Mouse (Mus musculus) forebrain, embryonic 13.5 days (tissue): ENCODE results near the gene A030003K21Rik. TPM values are rescaled to one million over a fixed set of nuclear protein-coding genes. Genes with fewer than 3 reads are reported as not detected.

ENCODE experiments used
- ATAC-seq: fragments of 200-750 bp; cut with Nextera tagmentation; 2 replicates; pipeline ENCODE4 v1.8.0; 2017
- H3K27ac ChIP-seq: fragments of 300-500 bp; sonication (generic); 2 replicates; pipeline ENCODE4 v1.5.1; 2015; ENCODE audit warnings: inconsistent platforms, mild to moderate bottlenecking, moderate library complexity
- H3K27me3 ChIP-seq: fragments of 300-500 bp; sonication (generic); 2 replicates; pipeline ENCODE4 v1.6.1; 2015; ENCODE audit warnings: mild to moderate bottlenecking, inconsistent platforms
- H3K36me3 ChIP-seq: fragments of 300-500 bp; sonication (generic); 2 replicates; pipeline ENCODE4 v1.6.1; 2015; ENCODE audit warnings: mild to moderate bottlenecking, inconsistent platforms; ENCODE audit not compliant: poor library complexity, severe bottlenecking
- H3K4me1 ChIP-seq: fragments of 300-500 bp; sonication (generic); 2 replicates; pipeline ENCODE4 v1.6.1; 2015; ENCODE audit warnings: inconsistent platforms
- H3K4me2 ChIP-seq: fragments of 300-500 bp; sonication (generic); 2 replicates; pipeline ENCODE4 v1.6.1; 2015; ENCODE audit warnings: inconsistent platforms, mild to moderate bottlenecking, moderate library complexity
- H3K4me3 ChIP-seq: fragments of 300-500 bp; sonication (generic); 2 replicates; pipeline ENCODE4 v1.5.1; 2015; ENCODE audit warnings: mild to moderate bottlenecking, inconsistent platforms
- H3K9ac ChIP-seq: fragments of 300-500 bp; sonication (generic); 2 replicates; pipeline ENCODE4 v1.6.1; 2015; ENCODE audit warnings: mild to moderate bottlenecking, inconsistent platforms
- H3K9me3 ChIP-seq: fragments of 300-500 bp; sonication (generic); replicated peaks from 2 replicates; pipeline ENCODE4 v1.6.1; 2016; ENCODE audit warnings: inconsistent platforms
- WGBS: fragments of 180-500 bp; shearing (Covaris S2); methylation state at CpG from one replicate; pipeline ENCODE4 v1.1.7; 2015; 5-methylcytosine and 5-hydroxymethylcytosine counted together
- polyA plus RNA-seq: library from polyadenylated mRNA; unstranded; fragments of >200 nt; fragmentation: Nextera tagmentation; extraction: Ambion mirVana; gene quantifications from 2 replicates; pipeline ENCODE4 v1.2.1, GENCODE M21; 2015

A030003K21Rik gene
- polyA plus RNA-seq, 1 experiment from 2014 or later, result not detected

DNA sequence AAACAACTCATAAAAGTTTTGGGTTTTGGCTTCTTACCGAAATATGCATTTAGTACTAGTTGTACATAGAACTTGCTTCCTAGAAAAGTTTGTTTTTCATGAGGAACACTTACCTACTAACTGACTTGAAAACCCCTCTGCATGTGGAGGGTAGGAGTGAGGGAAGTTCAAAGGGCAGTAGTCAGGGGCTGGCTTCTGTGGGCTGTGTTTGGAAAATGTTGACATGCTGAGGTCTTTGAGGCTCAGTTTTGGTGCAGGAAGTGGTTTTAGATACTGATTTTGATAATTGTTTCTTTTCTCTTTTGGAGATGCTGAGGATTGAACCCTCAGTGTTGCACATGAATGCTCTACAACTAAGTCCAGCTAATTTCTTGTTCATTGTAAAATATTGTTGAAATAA is 42.6 kb downstream of the A030003K21Rik start:
- H3K9me3 ChIP-seq, result no peaks in the 10 kb centered on the region
- no peak overlapping the region for H3K4me3 ChIP-seq
- H3K9ac ChIP-seq, result no peak overlapping the region
- H3K4me2 ChIP-seq, result no peak overlapping the region
- no peak for ATAC-seq
- 93% methylated on average over 1 of the region's 1 CpGs for WGBS
- H3K27me3 ChIP-seq, result no peaks in the 10 kb centered on the region
- peaks cover 31% of the 10 kb centered on the region; the same call in 1 of the 2 replicates for H3K36me3 ChIP-seq
- H3K4me1 ChIP-seq, result no peaks in the 10 kb centered on the region
- H3K27ac ChIP-seq, result no peak overlapping the region

GRCm38 (mm10) chr1:82893269-82893668 is 49.9 kb downstream of the A030003K21Rik start:
- no peaks in the 10 kb centered on the region for H3K27me3 ChIP-seq
- peaks cover 27% of the 10 kb centered on the region for H3K36me3 ChIP-seq
- ATAC-seq, result no peak
- H3K27ac ChIP-seq, result no peak overlapping the region
- H3K4me1 ChIP-seq, result no peaks in the 10 kb centered on the region
- no peak overlapping the region for H3K4me2 ChIP-seq
- H3K9ac ChIP-seq, result no peak overlapping the region
- no peak overlapping the region for H3K4me3 ChIP-seq
- 96% methylated on average over 7 of the region's 7 CpGs for WGBS
- H3K9me3 ChIP-seq, result no peaks in the 10 kb centered on the region

Other genes starting within 250 kb of the A030003K21Rik start
- 336 and 349 TPM in 2 replicates for gene Mff, start 218.5 kb downstream of the A030003K21Rik start, polyA plus RNA-seq
- 0.20 and 0.36 TPM in 2 replicates for gene Tm4sf20, start 174.9 kb downstream of the A030003K21Rik start, polyA plus RNA-seq
- not detected in 2 replicates for gene Gm47791, start 172.1 kb downstream of the A030003K21Rik start, polyA plus RNA-seq
- gene Agfg1, start 103.9 kb downstream of the A030003K21Rik start, polyA plus RNA-seq, result 28.6 and 31.7 TPM in 2 replicates
- not detected in 2 replicates for gene A030005L19Rik, start 30.1 kb downstream of the A030003K21Rik start, polyA plus RNA-seq
- not detected in 2 replicates for gene A030014E15Rik, start 18.5 kb downstream of the A030003K21Rik start, polyA plus RNA-seq
- not detected in 2 replicates for gene Gm6217, start 12.0 kb downstream of the A030003K21Rik start, polyA plus RNA-seq
- not detected in 2 replicates for gene Gm7544, start 12.6 kb upstream of the A030003K21Rik start, polyA plus RNA-seq
- not detected in 2 replicates for gene Gm47955, start 16.9 kb upstream of the A030003K21Rik start, polyA plus RNA-seq
- not detected in 2 replicates for gene Gm47959, start 57.2 kb upstream of the A030003K21Rik start, polyA plus RNA-seq
- gene Slc19a3, start 95.1 kb upstream of the A030003K21Rik start, polyA plus RNA-seq, result 0.35 and 0.59 TPM in 2 replicates
- gene Krtap28-10, start 99.1 kb upstream of the A030003K21Rik start, polyA plus RNA-seq, result not detected in 2 replicates
- not detected in 2 replicates for gene Gm47969, start 101.5 kb upstream of the A030003K21Rik start, polyA plus RNA-seq
- gene A030005K14Rik, start 116.0 kb upstream of the A030003K21Rik start, polyA plus RNA-seq, result not detected in 2 replicates
- not detected in 2 replicates for gene Krtap28-13, start 117.5 kb upstream of the A030003K21Rik start, polyA plus RNA-seq
- not detected in 2 replicates for gene Ccl20, start 173.4 kb upstream of the A030003K21Rik start, polyA plus RNA-seq
- 0.54 and 0.89 TPM in 2 replicates for gene Daw1, start 216.4 kb upstream of the A030003K21Rik start, polyA plus RNA-seq